Mouse (Mus musculus) heart, adult 2 months (tissue): ENCODE data around the gene B4galt1.

Experiments
- CTCF ChIP-seq: fragments of 200-600 bp; IDR thresholded peaks from 2 replicates; pipeline ENCODE4 v1.8.1; 2022; ENCODE audit warnings: antibody characterized with exemption, mild to moderate bottlenecking, moderate library complexity
- POLR2A ChIP-seq: fragments of 200-500 bp; IDR thresholded peaks from 2 replicates; pipeline ENCODE4 v1.6.1; 2011; ENCODE audit warnings: mild to moderate bottlenecking, low read depth, low read length, control low read depth; ENCODE audit not compliant: insufficient read depth

DNA sequence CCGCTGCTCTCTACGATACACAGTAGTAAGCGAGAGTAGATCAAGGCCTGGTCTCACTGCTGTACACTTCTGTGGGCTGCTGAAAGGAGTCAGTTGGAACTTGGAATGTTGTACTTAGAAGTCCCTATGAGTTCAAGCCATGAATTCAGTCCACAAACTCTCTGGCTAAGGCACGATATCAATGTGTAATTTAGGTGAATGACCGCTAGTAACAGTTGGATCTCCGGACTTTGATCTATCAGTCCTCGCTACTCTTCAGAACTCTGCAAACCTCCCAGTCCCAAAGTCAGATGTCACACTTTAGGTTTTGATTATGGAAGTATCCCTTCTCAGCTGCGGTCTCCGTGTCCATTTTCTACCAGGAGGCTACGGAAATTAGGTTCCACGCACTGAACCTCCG is 10.6 kb upstream of the B4galt1 start:
- TF ChIP-seq POLR2A: no peak
- no peak for TF ChIP-seq CTCF
